Mouse (Mus musculus) adrenal gland, adult (tissue): ENCODE results near the gene Gm11111.

Experiments used
- DNase-seq, 2 experiments: peaks; one replicate each; pipeline ENCODE4 v3.0.0; 2022 to 2023; ENCODE audit warnings: low spot score in 1 of 2; ENCODE audit not compliant: inconsistent age in 2 of 2

The Gm11111 gene

DNA sequence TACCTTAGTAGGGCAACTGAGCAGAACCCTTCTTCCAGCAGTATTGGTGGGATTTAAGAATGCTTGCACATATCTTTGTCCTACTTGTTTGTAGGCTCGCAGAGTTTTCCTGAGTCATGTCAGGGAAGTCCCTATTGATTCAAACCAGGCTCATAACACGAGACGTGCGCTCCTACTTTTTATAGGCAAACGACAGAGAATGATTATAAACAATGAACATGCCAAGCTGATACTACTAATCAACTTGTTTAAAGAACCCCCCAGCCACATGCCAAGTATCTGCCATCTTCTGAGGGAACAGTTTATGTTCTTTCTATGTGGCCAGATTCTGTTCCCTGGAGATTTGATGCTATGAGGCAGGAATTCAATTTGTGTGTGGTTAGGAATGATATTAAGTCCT, 28.3 kb downstream of the Gm11111 start:
- no peak for DNase-seq

DNA sequence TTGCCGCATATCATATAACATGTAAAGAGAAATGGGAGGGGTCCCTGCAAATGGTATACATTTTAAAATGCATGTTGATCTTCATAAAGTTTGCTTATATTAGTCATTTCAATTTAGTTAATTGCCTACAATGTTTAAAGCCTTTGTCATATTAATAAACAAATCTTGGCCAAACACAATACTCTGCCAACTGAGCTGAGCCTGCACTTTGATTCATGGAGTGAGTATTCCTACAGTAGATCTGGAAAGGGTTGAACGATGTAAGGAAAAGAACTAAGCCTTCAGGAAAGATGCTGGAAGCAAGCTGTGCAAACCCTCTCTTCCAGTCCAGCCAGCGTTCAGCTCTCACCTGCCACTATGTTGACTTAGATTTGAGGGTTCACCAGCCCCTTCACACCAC, 29.6 kb downstream of the Gm11111 start:
- no peak for DNase-seq

DNA sequence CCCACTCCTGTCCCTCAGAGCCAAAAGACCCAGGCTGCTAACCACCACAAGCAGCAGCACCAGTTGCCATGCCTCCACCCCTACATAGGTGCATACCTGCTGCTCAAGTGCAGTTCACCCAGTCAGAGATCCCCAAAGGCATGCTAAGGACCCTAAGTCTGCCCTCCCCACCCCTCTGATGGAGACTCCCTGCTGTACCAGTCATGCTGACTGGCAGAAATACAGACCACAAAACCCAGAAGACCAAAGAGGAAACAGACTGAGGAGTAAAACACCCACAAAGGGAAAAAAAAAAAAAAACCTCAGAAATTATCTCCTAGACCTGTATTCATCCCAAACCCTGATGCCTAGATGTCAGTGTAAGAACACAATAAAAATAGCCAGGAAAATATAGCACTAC, 33.4 kb downstream of the Gm11111 start:
- no peak for DNase-seq
